9 mouse cellular contexts compared by ENCODE assay signal in genomic region chr12:105906584-105906983, GRCm38 (mm10).
DNase-seq lines count a peak whose midpoint lies in the region; ATAC-seq lines count a peak whose summit lies in the region.
"Had no signal": no experiment of that assay in that cellular context is flagged by ENCODE, and none has a peak within 500 bp of the region (broad histone marks: within the 10 kb centered on the region; RNA-seq: fewer than 3 reads in every experiment).

No protein-coding gene starts in this region.

- H3K4me3 ChIP-seq in forebrain, embryonic 15.5 days = no peak overlapping the region
- no peak overlapping the region for H3K4me3 ChIP-seq in liver, embryonic 12.5 days
- H3K4me3 ChIP-seq: heart, embryonic 15.5 days had no signal

- WGBS in forebrain, embryonic 15.5 days = 26% methylated on average over 7 of the region's 7 CpGs
- WGBS in liver, embryonic 12.5 days (ENCODE audit: insufficient replicate concordance) = 17% methylated on average over 7 of the region's 7 CpGs

- H3K9ac ChIP-seq in forebrain, embryonic 15.5 days (replicated peaks) = no peak overlapping the region
- no peak overlapping the region for H3K9ac ChIP-seq in liver, embryonic 12.5 days
- H3K9ac ChIP-seq: heart, embryonic 15.5 days had no signal

- H3K4me1 ChIP-seq in forebrain, embryonic 15.5 days = peaks cover 35% of the 10 kb centered on the region
- peaks cover 12% of the 10 kb centered on the region; the same call in 1 of the 2 replicates for H3K4me1 ChIP-seq in liver, embryonic 12.5 days

- peak; percentile 55 for ATAC-seq in forebrain, embryonic 15.5 days (replicated peaks)
- ATAC-seq in liver, embryonic 12.5 days = peak; percentile 76

- intact Hi-C loops in left cerebral cortex, postnatal 10 days (cut with DNase I) = no loop called here

- peak; percentile 22 for DNase-seq in adrenal gland, postnatal 25 days
- DNase-seq in adrenal gland, adult 2 months = no peak
- DNase-seq in CD4-positive helper T cell, adult 2 months (ENCODE audit: low read depth, low spot score) = peak; percentile 49
- DNase-seq in thymus, postnatal 25 days = peak; percentile 42
- no peak for DNase-seq in left cerebral cortex, postnatal 10 days (ENCODE audit: extremely low spot score in 1 of 2, low spot score in 2 of 2)
- DNase-seq in cerebellum, postnatal 14 days = no peak

- no peak overlapping the region for H3K27ac ChIP-seq in forebrain, embryonic 15.5 days (replicated peaks)
- H3K27ac ChIP-seq in liver, embryonic 12.5 days = no peak overlapping the region
- H3K27ac ChIP-seq: heart, embryonic 15.5 days had no signal

- no peaks in the 10 kb centered on the region for H3K36me3 ChIP-seq in forebrain, embryonic 15.5 days
- H3K36me3 ChIP-seq in liver, embryonic 12.5 days = no peaks in the 10 kb centered on the region
- H3K36me3 ChIP-seq: heart, embryonic 15.5 days had no signal

- H3K9me3 ChIP-seq in forebrain, embryonic 15.5 days = no peaks in the 10 kb centered on the region
- no peaks in the 10 kb centered on the region for H3K9me3 ChIP-seq in liver, embryonic 12.5 days (replicated peaks)
- H3K9me3 ChIP-seq: heart, embryonic 15.5 days had no signal

- no peaks in the 10 kb centered on the region for H3K27me3 ChIP-seq in forebrain, embryonic 15.5 days
- peaks cover 8% of the 10 kb centered on the region; the same call in 1 of the 2 replicates for H3K27me3 ChIP-seq in liver, embryonic 12.5 days (replicated peaks)
- H3K27me3 ChIP-seq: heart, embryonic 15.5 days had no signal

- no peak overlapping the region for H3K4me2 ChIP-seq in forebrain, embryonic 15.5 days (replicated peaks)
- no peak overlapping the region for H3K4me2 ChIP-seq in liver, embryonic 12.5 days
- H3K4me2 ChIP-seq: heart, embryonic 15.5 days had no signal

Comparison
In these comparisons a context has a peak if more than half of its experiments do, and no peak if none do; other contexts are left out.
1. DNase-seq: peak in adrenal gland, postnatal 25 days (single experiment), CD4-positive helper T cell, adult 2 months (single experiment) and thymus, postnatal 25 days (single experiment); none in adrenal gland, adult 2 months (single experiment), left cerebral cortex, postnatal 10 days (0 of 2) and cerebellum, postnatal 14 days (0 of 2).